Mouse (Mus musculus) hindbrain, embryonic 12.5 days (tissue): Measurements from ENCODE around the gene Arntl. TPM values are rescaled to one million over a fixed set of nuclear protein-coding genes. Genes with fewer than 3 reads are reported as not detected.

Experiments used
- ATAC-seq: fragments of 200-750 bp; cut with Nextera tagmentation; 2 replicates; pipeline ENCODE4 v1.8.0; 2017; ENCODE audit warnings: moderate TSS enrichment; ENCODE audit not compliant: low FRiP score
- H3K27ac ChIP-seq: fragments of 300-500 bp; sonication (generic); 2 replicates; pipeline ENCODE4 v1.5.1; 2016; ENCODE audit warnings: mild to moderate bottlenecking
- H3K27me3 ChIP-seq: fragments of 300-500 bp; sonication (generic); 2 replicates; pipeline ENCODE4 v1.6.1; 2016; ENCODE audit warnings: mild to moderate bottlenecking
- H3K36me3 ChIP-seq: fragments of 300-500 bp; sonication (generic); 2 replicates; pipeline ENCODE4 v1.6.1; 2016; ENCODE audit warnings: mild to moderate bottlenecking
- H3K4me1 ChIP-seq: fragments of 300-500 bp; sonication (generic); 2 replicates; pipeline ENCODE4 v1.6.1; 2016
- H3K4me2 ChIP-seq: fragments of 300-500 bp; sonication (generic); replicated peaks from 2 replicates; pipeline ENCODE4 v1.6.1; 2016; ENCODE audit warnings: mild to moderate bottlenecking
- H3K4me3 ChIP-seq: fragments of 300-500 bp; sonication (generic); 2 replicates; pipeline ENCODE4 v1.5.1; 2016; ENCODE audit warnings: mild to moderate bottlenecking
- H3K9ac ChIP-seq: fragments of 300-500 bp; sonication (generic); 2 replicates; pipeline ENCODE4 v1.6.1; 2016; ENCODE audit warnings: mild to moderate bottlenecking, moderate library complexity
- H3K9me3 ChIP-seq: fragments of 300-500 bp; sonication (generic); replicated peaks from 2 replicates; pipeline ENCODE4 v1.6.1; 2016; ENCODE audit warnings: mild to moderate bottlenecking
- WGBS: fragments of 180-500 bp; shearing (Covaris S2); methylation state at CpG from one replicate; pipeline ENCODE4 v1.1.7; 2016; 5-methylcytosine and 5-hydroxymethylcytosine counted together
- polyA plus RNA-seq: library from polyadenylated mRNA; unstranded; fragments of >200 nt; fragmentation: Nextera tagmentation; extraction: Ambion mirVana; gene quantifications from 2 replicates; pipeline ENCODE4 v1.2.1, GENCODE M21; 2016

Arntl gene
- polyA plus RNA-seq, 1 experiment from 2014 or later, result 9.5 TPM

DNA sequence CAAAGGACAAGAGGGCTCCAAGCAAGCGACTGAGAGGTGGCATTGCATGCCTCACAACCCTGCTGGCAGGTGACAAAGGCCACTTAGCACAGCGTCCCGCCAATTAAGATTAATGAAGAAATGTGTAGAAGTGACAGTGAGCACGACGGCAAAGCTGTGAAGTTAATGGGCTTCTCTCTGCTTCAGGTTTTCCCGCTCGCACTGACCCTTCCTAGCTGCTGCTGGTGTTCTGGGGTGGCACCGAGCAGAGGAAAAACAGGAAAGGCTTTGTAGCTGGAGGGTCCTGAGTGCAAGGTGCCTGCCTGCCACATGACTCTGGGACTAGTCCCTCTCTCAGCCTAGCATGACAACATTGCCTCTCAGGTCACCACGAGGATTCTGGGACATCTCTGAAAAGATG, 18.7 kb upstream of the Arntl start:
- ATAC-seq, result no peak
- H3K27me3 ChIP-seq, result no peaks in the 10 kb centered on the region
- H3K4me3 ChIP-seq, result no peak overlapping the region
- WGBS, result 52% methylated on average over 9 of the region's 9 CpGs
- no peaks in the 10 kb centered on the region for H3K36me3 ChIP-seq
- no peak overlapping the region for H3K27ac ChIP-seq
- H3K4me2 ChIP-seq, result no peak overlapping the region
- H3K9ac ChIP-seq, result no peak overlapping the region
- 0 out of 2 replicates have a peak, but pooled peaks cover 6% of the 10 kb centered on the region for H3K4me1 ChIP-seq
- H3K9me3 ChIP-seq, result no peaks in the 10 kb centered on the region

DNA sequence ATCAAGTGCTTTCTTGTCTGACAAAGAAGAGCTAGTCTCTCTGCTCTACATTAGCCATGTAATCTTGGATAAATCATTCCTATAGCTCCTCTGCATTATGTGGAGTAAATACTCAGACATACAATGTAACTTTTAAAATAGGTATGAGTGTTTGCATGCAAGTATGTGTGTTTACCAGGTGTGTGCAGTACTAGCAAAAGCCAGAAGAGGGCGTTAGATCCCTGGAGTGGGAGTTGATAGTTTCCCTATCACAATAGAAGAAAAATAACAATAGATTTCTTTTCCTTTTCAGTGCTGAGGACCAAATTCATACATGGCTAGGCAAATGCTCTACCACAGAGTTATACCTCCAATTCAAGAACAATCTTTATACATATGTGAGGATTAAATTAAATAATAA, 15.5 kb upstream of the Arntl start:
- H3K27ac ChIP-seq, result no peak overlapping the region
- H3K36me3 ChIP-seq, result no peaks in the 10 kb centered on the region
- H3K4me1 ChIP-seq, result 0 out of 2 replicates have a peak, but pooled peaks cover 6% of the 10 kb centered on the region
- H3K9ac ChIP-seq, result no peak overlapping the region
- 53% methylated on average over 1 of the region's 1 CpGs for WGBS
- H3K4me3 ChIP-seq, result no peak overlapping the region
- H3K27me3 ChIP-seq, result no peaks in the 10 kb centered on the region
- ATAC-seq, result no peak
- H3K9me3 ChIP-seq, result no peaks in the 10 kb centered on the region
- H3K4me2 ChIP-seq, result no peak overlapping the region

DNA sequence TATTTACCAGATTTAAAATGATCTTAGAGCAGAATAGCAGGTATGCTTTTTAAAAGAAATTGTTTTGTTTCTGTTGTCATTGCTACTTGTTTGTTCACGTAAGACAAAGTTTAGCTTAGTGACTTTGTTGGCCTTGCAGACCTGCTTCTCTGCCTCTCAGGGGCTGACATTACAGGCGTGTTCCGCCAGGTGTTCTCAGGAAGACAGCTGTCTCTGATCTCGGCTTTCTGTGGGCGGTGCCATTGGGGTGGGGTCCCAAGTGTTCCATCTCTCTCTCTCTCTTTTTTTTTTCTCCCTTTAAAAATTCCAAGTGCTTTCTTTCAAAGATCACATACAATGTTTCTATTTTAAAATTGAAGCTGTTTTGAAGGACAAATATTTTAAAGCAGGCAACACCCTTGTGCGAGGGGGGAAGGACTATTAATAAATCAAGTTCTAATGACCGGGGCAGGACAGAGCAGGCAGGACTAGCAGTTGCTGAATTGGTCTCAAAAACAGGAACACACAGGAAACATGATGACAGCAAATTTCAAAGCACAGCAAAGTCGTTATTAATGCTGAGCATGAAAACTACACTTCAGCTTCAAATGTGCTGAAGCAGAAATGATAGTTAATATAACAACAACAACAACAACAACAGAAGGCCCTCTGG, 14.4 kb upstream of the Arntl start:
- no peak overlapping the region for H3K4me2 ChIP-seq
- H3K4me3 ChIP-seq, result no peak overlapping the region
- no peaks in the 10 kb centered on the region for H3K27me3 ChIP-seq
- H3K27ac ChIP-seq, result no peak overlapping the region
- ATAC-seq, result no peak
- H3K36me3 ChIP-seq, result no peaks in the 10 kb centered on the region
- H3K9ac ChIP-seq, result no peak overlapping the region
- 72% methylated on average over 8 of the region's 8 CpGs for WGBS
- H3K9me3 ChIP-seq, result no peaks in the 10 kb centered on the region
- peaks cover 14% of the 10 kb centered on the region for H3K4me1 ChIP-seq

DNA sequence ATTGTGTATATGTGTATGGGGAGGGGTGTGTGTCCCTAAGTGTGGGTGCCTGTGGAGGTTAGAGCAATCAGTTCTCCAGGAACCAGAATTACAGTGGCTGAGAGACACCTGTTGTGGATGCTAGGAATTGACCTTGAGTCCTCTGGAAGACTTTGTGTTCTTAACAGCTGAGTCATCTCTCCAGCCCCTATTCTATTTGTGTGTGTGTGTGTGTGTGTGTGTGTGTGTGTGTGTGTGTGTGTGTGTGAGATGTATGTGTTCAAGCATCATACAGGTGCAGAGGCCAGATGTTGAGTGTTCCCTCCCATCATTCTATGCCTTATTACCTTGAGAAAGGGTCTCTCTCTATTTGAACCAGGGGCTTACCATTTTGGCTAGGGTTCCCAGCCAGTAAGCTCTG, 13.4 kb upstream of the Arntl start:
- Histone ChIP-seq H3K4me1 (peaks cover 10% of the 10 kb centered on the region), H3K27me3 (no peaks in the 10 kb centered on the region), H3K4me2 (no peak overlapping the region), H3K9me3 (no peaks in the 10 kb centered on the region), H3K4me3 (no peak overlapping the region), H3K27ac (no peak overlapping the region), H3K9ac (no peak overlapping the region), H3K36me3 (no peaks in the 10 kb centered on the region)
- ATAC-seq, result no peak

DNA sequence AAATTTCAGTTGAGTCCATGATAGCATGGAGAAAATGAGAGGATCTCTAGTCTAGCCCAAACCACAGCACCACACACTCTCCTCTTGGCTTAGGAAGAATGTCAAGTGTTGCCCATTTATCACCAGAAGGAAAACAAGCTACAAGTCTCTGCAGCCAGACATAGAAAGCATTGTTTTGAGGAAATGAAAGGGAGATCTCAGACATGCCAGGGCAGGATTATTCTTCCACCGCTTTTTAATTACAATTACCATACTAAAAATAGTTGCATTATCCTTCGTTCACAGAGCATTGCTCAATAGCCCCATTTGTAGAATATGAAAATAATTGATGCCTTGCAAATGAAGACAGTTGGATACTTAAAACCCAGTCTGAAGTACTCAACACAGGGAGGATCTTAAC, 12.0 kb upstream of the Arntl start:
- WGBS, result 69% methylated on average over 2 of the region's 2 CpGs
- H3K9ac ChIP-seq, result no peak overlapping the region
- H3K27ac ChIP-seq, result no peak overlapping the region
- no peaks in the 10 kb centered on the region for H3K27me3 ChIP-seq
- no peaks in the 10 kb centered on the region for H3K36me3 ChIP-seq
- H3K4me2 ChIP-seq, result no peak overlapping the region
- H3K4me1 ChIP-seq, result peaks cover 10% of the 10 kb centered on the region
- no peak overlapping the region for H3K4me3 ChIP-seq
- no peak for ATAC-seq
- no peaks in the 10 kb centered on the region for H3K9me3 ChIP-seq

DNA sequence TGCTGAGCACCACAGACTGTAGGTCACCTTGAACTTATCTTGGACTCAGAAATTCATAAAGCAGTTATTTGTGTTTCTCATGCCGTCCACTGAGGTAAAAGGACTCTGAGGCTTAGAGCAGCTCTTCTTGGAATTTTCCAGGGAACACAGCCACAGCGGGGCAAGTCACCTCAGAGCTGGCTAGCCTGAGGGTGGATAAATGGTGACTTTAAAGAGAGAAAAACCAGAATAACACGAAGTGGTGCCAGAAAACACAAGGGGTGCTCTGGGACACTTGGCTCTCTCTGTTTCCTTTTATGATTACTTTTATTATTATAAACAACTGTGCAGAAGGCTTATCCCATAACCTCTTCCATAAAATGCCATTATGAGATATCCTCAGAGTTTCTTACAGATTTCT, 11.1 kb upstream of the Arntl start:
- WGBS, result 82% methylated on average over 3 of the region's 3 CpGs

DNA sequence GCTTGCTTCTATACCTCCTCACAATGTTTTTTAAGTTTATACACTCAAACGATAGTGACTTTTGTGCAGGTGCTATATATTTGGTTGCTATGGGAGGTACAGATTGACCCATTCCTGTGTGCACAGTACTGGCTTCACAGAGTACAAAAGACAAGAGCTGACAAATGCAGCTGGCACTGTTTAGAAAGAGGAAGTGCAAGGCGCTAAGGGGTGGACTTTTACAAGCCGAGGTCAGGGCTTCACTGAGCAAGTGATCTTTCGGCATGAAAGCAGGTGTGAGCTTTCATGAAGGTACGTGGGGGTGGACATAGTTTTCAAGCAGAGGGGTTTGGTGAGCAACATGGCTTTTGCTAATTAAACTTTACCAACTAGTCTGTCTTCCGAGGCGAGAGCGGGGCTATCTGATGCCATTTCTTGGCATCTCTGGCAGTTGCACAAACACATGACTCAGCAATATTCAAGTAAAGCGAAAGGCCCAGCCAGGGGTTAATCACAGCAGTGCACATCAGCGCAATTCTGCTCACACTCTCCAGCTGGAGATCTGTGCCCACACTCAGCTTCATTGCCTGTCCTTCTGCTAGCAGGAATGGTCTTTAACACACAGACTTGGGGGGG, 10.0 kb upstream of the Arntl start:
- WGBS, result 48% methylated on average over 10 of the region's 10 CpGs
- Histone ChIP-seq H3K9me3 (no peaks in the 10 kb centered on the region), H3K27ac (no peak overlapping the region), H3K36me3 (no peaks in the 10 kb centered on the region), H3K4me2 (no peak overlapping the region), H3K4me1 (peaks cover 10% of the 10 kb centered on the region), H3K4me3 (no peak overlapping the region), H3K9ac (no peak overlapping the region), H3K27me3 (no peaks in the 10 kb centered on the region)
- no peak for ATAC-seq

More for the DNA sequence above, 11.1 kb upstream of the Arntl start:
- no peak overlapping the region for H3K4me2 ChIP-seq
- H3K9ac ChIP-seq, result no peak overlapping the region
- H3K9me3 ChIP-seq, result no peaks in the 10 kb centered on the region
- peaks cover 10% of the 10 kb centered on the region for H3K4me1 ChIP-seq
- H3K4me3 ChIP-seq, result no peak overlapping the region
- ATAC-seq, result no peak
- H3K27ac ChIP-seq, result no peak overlapping the region
- no peaks in the 10 kb centered on the region for H3K36me3 ChIP-seq
- no peaks in the 10 kb centered on the region for H3K27me3 ChIP-seq

DNA sequence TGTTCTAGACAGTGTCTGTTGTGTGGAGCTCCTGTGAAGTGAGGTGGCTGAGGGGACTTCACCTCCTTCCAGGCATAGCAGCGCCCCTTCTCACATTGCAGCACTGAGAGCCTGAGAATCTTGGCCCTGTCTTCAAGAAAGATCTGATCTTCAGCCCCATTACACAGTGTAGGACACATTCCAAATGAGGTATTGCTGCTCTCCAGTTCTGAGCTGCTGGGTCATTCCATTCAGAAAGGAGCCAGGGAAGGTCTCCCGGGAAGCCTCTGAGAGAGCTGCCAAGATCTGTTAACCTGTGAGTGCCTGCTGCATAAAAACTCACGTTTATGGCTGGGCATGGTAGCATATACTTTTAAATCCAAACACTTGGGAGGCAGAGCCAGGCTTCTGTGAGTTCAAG, 5.7 kb upstream of the Arntl start:
- ATAC-seq, result no peak
- Histone ChIP-seq H3K27me3 (peaks cover 31% of the 10 kb centered on the region), H3K27ac (no peak overlapping the region), H3K4me1 (peaks cover 16% of the 10 kb centered on the region), H3K9me3 (no peaks in the 10 kb centered on the region), H3K4me2 (no peak overlapping the region), H3K36me3 (no peaks in the 10 kb centered on the region), H3K4me3 (no peak overlapping the region), H3K9ac (no peak overlapping the region)
- 56% methylated on average over 3 of the region's 3 CpGs for WGBS

DNA sequence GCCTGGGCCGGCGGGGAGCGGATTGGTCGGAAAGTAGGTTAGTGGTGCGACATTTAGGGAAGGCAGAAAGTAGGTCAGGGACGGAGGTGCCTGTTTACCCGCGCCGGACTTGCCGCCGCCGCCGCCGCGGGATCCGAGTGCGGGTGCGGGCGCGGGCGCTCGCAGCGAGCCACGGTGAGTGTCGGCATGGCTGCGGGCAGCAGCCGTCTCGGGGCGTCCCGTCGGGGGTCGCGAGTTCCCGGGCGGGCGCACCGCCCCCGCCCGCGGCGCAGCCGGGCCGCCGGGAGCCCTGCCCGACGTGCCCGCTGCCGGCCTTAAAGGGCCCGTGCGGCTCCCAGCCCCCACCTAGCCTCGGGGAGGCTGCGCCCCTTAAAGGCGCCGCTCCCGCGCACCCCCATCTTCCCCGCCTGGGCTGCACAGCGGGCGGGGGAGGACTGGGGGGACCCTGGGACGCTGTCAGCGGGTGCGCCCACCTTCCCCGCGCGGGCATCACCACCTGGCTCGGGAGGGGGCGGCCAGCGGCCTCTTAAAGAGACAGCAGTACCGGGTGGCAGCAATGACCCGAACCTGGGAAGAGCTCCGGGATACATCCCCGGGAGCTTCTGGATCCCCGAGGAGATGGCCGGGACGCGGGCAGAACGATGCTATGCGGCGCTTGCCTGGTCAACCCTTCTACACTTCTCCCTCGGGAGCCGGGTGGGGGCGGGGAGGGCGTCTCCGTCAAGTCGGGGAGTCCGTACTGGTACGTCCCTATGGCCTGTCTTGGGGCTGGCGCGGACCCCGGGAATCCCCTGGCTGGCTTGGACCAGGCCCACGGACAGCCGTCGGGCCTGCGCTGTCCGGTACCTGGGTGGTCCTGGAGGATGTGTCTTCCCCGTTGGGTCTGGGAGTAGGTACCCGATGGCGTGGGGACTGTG, 464 bp downstream of the Arntl start:
- Histone ChIP-seq H3K4me3 (peak overlapping the region; percentile 80), H3K9me3 (no peaks in the 10 kb centered on the region; the same call in 1 of the 2 replicates), H3K4me1 (peaks cover 15% of the 10 kb centered on the region), H3K27ac (peak overlapping the region; percentile 77), H3K9ac (peak overlapping the region; percentile 76), H3K27me3 (peaks cover 63% of the 10 kb centered on the region), H3K36me3 (no peaks in the 10 kb centered on the region), H3K4me2 (peak overlapping the region; percentile 87)
- ATAC-seq, result peak; percentile 79
- under 1% methylated on average over 89 of the region's 98 CpGs for WGBS

DNA sequence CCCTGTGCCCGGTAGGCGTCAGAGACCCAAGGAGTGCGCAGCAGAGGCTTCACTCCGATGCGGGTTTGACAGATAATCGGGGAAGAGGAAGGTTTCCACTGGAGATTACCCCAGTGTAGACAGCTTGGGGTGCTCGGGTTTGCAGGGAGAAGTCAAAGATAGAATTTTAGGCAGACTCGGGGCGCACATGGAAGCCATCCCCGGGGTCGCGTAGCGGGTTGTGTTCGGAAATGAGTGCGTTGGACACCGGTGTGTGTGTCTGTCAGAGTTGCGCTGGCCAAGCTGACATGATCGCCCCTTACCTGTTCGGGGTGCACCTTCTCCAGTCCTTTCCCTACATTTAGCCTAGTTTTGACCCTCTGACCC, 1.1 kb downstream of the Arntl start:
- no peak for ATAC-seq
- H3K36me3 ChIP-seq, result no peaks in the 10 kb centered on the region
- H3K4me3 ChIP-seq, result peak overlapping the region; percentile 80
- 3% methylated on average over 19 of the region's 19 CpGs for WGBS
- no peak overlapping the region for H3K27ac ChIP-seq
- H3K9me3 ChIP-seq, result no peaks in the 10 kb centered on the region; the same call in 1 of the 2 replicates
- peak overlapping the region; percentile 76 for H3K9ac ChIP-seq
- peaks cover 58% of the 10 kb centered on the region for H3K27me3 ChIP-seq
- peaks cover 15% of the 10 kb centered on the region for H3K4me1 ChIP-seq
- H3K4me2 ChIP-seq, result peak overlapping the region; percentile 87

DNA sequence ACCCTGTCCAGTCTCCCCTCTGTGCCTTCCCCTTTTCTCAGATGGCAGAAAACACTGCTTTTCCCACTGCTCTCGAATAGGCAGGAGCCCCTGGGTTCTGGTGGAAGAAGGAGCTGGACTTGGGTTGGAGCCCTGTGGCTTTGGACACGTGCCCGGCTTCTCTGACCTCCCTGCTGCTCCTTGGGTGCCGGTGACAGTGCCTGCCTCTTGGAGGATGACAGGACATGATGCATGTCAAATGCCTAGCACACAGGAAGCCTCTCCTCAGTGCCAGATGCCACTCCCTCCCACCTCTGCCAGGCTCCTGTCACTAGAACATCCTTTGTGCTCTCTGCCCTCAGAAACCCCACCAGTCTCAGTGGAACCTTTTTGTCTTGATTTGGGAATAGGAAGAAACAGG, 3.2 kb downstream of the Arntl start:
- Histone ChIP-seq H3K4me2 (no peak overlapping the region), H3K27ac (no peak overlapping the region), H3K36me3 (no peaks in the 10 kb centered on the region), H3K9me3 (no peaks in the 10 kb centered on the region; the same call in 1 of the 2 replicates), H3K27me3 (peaks cover 45% of the 10 kb centered on the region), H3K4me1 (peaks cover 20% of the 10 kb centered on the region), H3K9ac (no peak overlapping the region), H3K4me3 (no peak overlapping the region)
- 44% methylated on average over 4 of the region's 4 CpGs for WGBS
- no peak for ATAC-seq
